Mouse (Mus musculus) liver, postnatal 0 days (tissue): ENCODE measurements around the gene Abcd4. TPM values are rescaled to one million over a fixed set of nuclear protein-coding genes. Genes with fewer than 3 reads are reported as not detected.

Source experiments
- ATAC-seq: fragments of 200-750 bp; cut with Nextera tagmentation; 2 replicates; pipeline ENCODE4 v1.8.0; 2017; ENCODE audit warnings: mild to moderate bottlenecking, moderate library complexity
- DNase-seq: peaks from one replicate; pipeline ENCODE4 v3.0.0-alpha.2; 2016
- H3K27ac ChIP-seq: fragments of 300-500 bp; sonication (generic); 2 replicates; pipeline ENCODE4 v1.5.1; 2014; ENCODE audit warnings: antibody characterized with exemption, moderate library complexity, mild to moderate bottlenecking, low read depth
- H3K27me3 ChIP-seq: fragments of 300-500 bp; sonication (generic); 2 replicates; pipeline ENCODE4 v1.6.1; 2014; ENCODE audit warnings: low read length, control low read depth, mixed read lengths; ENCODE audit not compliant: insufficient read depth
- H3K36me3 ChIP-seq: fragments of 300-500 bp; sonication (generic); replicated peaks from 2 replicates; pipeline ENCODE4 v1.6.1; 2014; ENCODE audit warnings: mild to moderate bottlenecking, control low read depth, low read length, moderate library complexity, mixed read lengths; ENCODE audit not compliant: insufficient read depth
- H3K4me1 ChIP-seq: fragments of 300-500 bp; sonication (generic); 2 replicates; pipeline ENCODE4 v1.6.1; 2014; ENCODE audit warnings: antibody characterized with exemption, mild to moderate bottlenecking, control low read depth; ENCODE audit not compliant: insufficient read depth
- H3K4me2 ChIP-seq: fragments of 300-500 bp; sonication (generic); 2 replicates; pipeline ENCODE4 v1.6.1; 2014; ENCODE audit warnings: low read depth, mild to moderate bottlenecking, low read length, moderate library complexity, mixed read lengths
- H3K4me3 ChIP-seq: fragments of 300-500 bp; sonication (generic); 2 replicates; pipeline ENCODE4 v1.5.1; 2014; ENCODE audit warnings: low read depth, low read length
- H3K9ac ChIP-seq: fragments of 300-500 bp; sonication (generic); replicated peaks from 2 replicates; pipeline ENCODE4 v1.6.1; 2014; ENCODE audit warnings: mild to moderate bottlenecking, moderate library complexity
- H3K9me3 ChIP-seq: fragments of 300-500 bp; sonication (generic); 2 replicates; pipeline ENCODE4 v1.6.1; 2016; ENCODE audit warnings: mild to moderate bottlenecking, control low read depth, low read length, mixed read lengths
- CTCF ChIP-seq: sonication (generic); IDR thresholded peaks from 2 replicates; pipeline ENCODE4 v1.5.1; 2016; ENCODE audit warnings: antibody characterized with exemption, low read depth
- EP300 ChIP-seq: IDR thresholded peaks from 2 replicates; pipeline ENCODE4 v1.6.1; 2016; ENCODE audit warnings: antibody characterized with exemption, low read depth, mild to moderate bottlenecking
- WGBS: fragments of 180-500 bp; shearing (Covaris S2); extraction: QIAGEN DNeasy Blood & Tissue Kit; methylation state at CpG from one replicate; pipeline ENCODE4 v1.1.7; 2014; ENCODE audit not compliant: insufficient replicate concordance; 5-methylcytosine and 5-hydroxymethylcytosine counted together
- polyA plus RNA-seq: library from polyadenylated mRNA; unstranded; fragments of >200 nt; fragmentation: Nextera tagmentation; extraction: Ambion mirVana; gene quantifications from 2 replicates; pipeline ENCODE4 v1.2.1, GENCODE M21; 2015

Gene Abcd4
- polyA plus RNA-seq, 1 experiment from 2014 or later: 2.7 TPM

DNA sequence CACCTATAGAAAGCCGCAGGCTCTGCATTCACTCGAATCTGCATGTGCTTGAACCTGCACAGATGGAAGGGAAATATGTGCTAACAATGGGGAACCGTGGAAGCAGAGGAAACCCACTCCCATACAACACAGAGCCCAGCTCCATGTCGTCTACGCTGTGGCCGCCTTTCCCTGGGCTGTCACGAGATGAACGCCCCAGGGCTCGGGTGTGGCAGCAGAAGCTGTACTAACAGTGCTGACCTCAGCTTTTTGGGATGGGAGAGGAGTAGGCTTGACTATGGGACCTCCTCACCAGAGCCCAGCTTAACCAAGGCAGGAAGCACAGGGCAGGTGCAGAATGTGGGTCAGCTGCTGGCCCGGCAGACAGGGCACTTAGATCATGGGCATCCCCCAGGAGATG is 5.5 kb downstream of the Abcd4 start:
- Histone ChIP-seq H3K27ac (no peak overlapping the region), H3K4me1 (peaks cover 2% of the 10 kb centered on the region; the same call in 1 of the 2 replicates)
- 80% methylated on average over 10 of the region's 10 CpGs for WGBS

DNA sequence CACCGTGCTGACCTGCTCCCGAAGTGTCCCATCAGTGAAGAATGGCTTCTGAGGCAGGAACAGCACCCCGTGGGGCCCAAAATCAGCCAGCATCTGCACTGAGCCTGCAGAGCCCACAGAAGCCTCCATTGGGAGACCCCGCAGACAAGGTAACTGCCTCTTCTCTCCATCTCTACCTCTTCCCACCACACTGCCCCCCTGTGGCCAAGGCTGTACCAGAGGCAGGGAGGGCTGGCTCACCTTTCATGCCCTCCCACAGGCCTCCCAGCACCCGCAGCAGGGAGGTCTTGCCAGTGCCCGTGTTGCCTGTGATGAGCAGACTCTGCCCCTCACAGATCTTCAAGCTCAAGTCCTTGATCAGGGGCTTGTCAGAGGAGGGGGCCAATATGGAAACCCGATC is 11.4 kb downstream of the Abcd4 start:
- TF ChIP-seq EP300 (no peak), CTCF (peak; percentile 51)
- Histone ChIP-seq H3K27ac (no peak overlapping the region), H3K4me2 (no peak overlapping the region), H3K27me3 (no peaks in the 10 kb centered on the region), H3K9me3 (no peaks in the 10 kb centered on the region), H3K9ac (no peak overlapping the region), H3K4me1 (no peaks in the 10 kb centered on the region), H3K4me3 (no peak overlapping the region), H3K36me3 (peaks cover 4% of the 10 kb centered on the region; the same call in 1 of the 2 replicates)
- DNase-seq (no peak), ATAC-seq (no peak)
- 74% methylated on average over 7 of the region's 7 CpGs for WGBS

More for the DNA sequence above, 5.5 kb downstream of the Abcd4 start:
- Histone ChIP-seq H3K9me3 (no peaks in the 10 kb centered on the region), H3K4me2 (no peak overlapping the region), H3K36me3 (0 out of 2 replicates have a peak, but pooled peaks cover 4% of the 10 kb centered on the region), H3K9ac (no peak overlapping the region), H3K27me3 (no peaks in the 10 kb centered on the region), H3K4me3 (no peak overlapping the region)
- no peak for ATAC-seq
- no peak for DNase-seq
- TF ChIP-seq EP300 (no peak), CTCF (no peak)

DNA sequence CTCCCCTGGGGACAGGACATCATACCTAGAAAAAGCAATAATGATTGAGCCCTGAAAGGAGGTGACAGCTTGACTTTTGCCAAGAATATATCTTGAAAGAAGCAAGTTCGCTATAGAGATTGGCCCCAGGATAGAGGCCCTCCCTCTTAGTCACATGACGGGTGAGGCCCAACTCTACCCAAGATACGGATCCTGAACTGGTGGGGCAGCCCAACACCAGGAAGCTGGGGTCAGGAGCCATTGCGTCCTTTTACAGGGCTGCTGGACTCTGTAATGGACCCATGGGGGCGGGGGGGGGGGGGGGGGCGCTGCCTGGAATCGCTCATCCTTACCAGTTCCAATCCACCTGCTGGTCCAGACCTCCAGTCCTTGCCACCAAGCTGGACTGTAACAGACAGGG is 13.2 kb downstream of the Abcd4 start:
- no peak for ATAC-seq
- TF ChIP-seq EP300 (no peak), CTCF (no peak)

DNA sequence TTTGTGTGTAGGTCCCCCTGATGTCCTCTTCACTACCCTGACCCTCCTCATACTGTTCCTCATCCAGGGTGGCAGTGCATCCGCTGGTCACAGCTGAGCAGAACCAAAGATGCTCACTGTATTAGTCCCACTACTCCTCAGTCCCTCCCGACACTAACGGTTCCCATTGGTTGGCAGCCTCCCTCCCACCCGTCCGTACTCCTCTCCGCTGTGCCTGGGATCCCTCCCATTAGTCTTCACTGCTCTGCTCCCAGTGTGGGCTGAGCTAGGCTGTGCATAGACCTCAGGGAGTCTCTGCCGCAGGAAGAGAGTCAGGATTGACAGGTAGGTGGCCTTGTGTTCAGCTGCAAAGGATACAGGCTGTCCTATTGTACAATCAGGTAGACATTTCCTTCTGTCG is 18.9 kb downstream of the Abcd4 start:
- WGBS: 26% methylated on average over 8 of the region's 8 CpGs

More for the DNA sequence above, 13.2 kb downstream of the Abcd4 start:
- no peak for DNase-seq
- Histone ChIP-seq H3K4me1 (no peaks in the 10 kb centered on the region), H3K4me3 (no peak overlapping the region), H3K36me3 (peaks cover 4% of the 10 kb centered on the region; the same call in 1 of the 2 replicates), H3K9me3 (no peaks in the 10 kb centered on the region), H3K27ac (no peak overlapping the region), H3K9ac (no peak overlapping the region), H3K4me2 (no peak overlapping the region), H3K27me3 (no peaks in the 10 kb centered on the region)
- WGBS: 88% methylated on average over 5 of the region's 7 CpGs

DNA sequence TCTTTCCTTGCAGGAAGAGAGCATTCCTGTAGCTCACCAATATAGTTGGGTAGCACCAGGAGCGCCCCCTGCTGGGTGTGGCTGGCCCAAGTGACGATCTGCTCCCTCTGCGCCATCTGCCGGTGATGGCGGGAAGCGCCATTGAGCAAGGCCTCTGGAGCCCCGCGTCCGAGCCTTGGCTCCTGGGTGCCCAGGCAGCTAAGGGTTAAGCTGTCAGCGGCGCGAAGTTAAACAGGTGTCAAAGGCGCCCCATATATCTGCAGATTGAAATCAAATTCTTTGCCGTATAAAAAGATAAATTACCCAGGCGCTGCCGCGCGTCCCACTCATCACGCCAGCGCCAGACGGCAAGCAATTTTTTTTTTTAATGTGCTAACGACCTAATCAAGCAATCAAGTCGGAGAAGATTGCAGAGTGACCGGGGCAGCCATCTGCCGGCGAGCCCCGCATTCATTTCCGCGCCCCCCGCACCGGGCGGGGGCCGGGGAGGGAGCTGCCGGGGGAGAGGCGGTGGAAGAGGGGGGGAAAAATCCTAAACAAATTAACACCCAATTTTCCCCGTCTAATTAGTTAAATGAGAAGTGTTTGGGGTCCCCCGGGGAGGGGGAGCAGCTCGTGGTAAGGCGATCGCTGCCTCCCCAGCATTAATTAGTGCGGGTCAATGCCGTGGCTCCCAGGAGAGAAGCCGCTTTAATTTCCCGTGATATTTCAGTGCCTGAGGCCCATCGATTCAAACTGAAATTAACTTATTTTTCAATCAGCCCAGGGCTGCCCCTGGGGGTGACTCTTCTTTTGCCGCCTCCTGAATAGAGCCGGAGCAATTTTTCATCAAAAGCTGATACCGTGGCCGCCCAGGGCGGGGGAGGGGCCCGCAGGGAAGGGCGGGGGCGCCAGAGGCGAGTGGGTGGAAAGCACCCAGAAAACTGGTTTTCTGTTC is 27.1 kb downstream of the Abcd4 start:
- peak; percentile 53; the same call in 1 of the 2 replicates for ATAC-seq
- peak overlapping the region; percentile 92 for H3K4me2 ChIP-seq
- peak overlapping the region; percentile 46 for H3K4me3 ChIP-seq
- H3K9me3 ChIP-seq: no peaks in the 10 kb centered on the region
- TF ChIP-seq CTCF (peak; percentile 100), EP300 (no peak)
- H3K36me3 ChIP-seq: no peaks in the 10 kb centered on the region
- peak overlapping the region; percentile 0; the same call in 1 of the 2 replicates for H3K9ac ChIP-seq
- peak; percentile 94 for DNase-seq
- 3% methylated on average over 53 of the region's 54 CpGs for WGBS
- 0 out of 2 replicates have a peak, but pooled peaks cover 6% of the 10 kb centered on the region for H3K4me1 ChIP-seq
- H3K27me3 ChIP-seq: 0 out of 2 replicates have a peak, but pooled peaks cover 3% of the 10 kb centered on the region
- H3K27ac ChIP-seq: no peak overlapping the region

More for the DNA sequence above, 18.9 kb downstream of the Abcd4 start:
- no peak overlapping the region for H3K9ac ChIP-seq
- TF ChIP-seq CTCF: no peak
- no peak for TF ChIP-seq EP300
- no peaks in the 10 kb centered on the region for H3K9me3 ChIP-seq
- no peak overlapping the region for H3K4me2 ChIP-seq
- no peaks in the 10 kb centered on the region for H3K4me1 ChIP-seq
- DNase-seq: no peak
- no peaks in the 10 kb centered on the region; the same call in 1 of the 2 replicates for H3K27me3 ChIP-seq
- H3K27ac ChIP-seq: no peak overlapping the region
- no peak for ATAC-seq
- H3K4me3 ChIP-seq: no peak overlapping the region
- no peaks in the 10 kb centered on the region; the same call in 1 of the 2 replicates for H3K36me3 ChIP-seq

DNA sequence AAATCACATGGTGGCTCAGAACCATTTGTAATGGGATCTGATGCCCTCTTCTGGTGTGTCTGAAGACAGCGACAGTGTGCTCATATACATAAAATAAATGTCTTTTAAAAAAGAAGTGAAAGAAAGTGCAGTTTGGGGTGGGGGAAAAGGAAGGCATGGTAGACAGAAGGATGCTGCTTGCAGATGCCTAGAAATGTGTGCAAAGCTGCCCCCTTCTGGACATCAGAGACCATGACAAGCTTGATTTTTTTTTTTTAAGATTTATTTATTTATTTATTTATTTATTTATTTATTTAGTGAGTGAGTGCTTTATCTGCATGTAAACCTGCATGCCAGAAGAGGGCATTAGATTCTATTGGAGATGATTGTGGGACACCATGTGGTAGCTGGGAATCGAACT is 35.9 kb downstream of the Abcd4 start:
- Histone ChIP-seq H3K4me3 (no peak overlapping the region), H3K27ac (no peak overlapping the region), H3K4me2 (no peak overlapping the region), H3K9ac (no peak overlapping the region), H3K4me1 (no peaks in the 10 kb centered on the region), H3K9me3 (no peaks in the 10 kb centered on the region), H3K36me3 (no peaks in the 10 kb centered on the region), H3K27me3 (no peaks in the 10 kb centered on the region)
- TF ChIP-seq EP300: no peak
- peak; percentile 14; the same call in 1 of the 2 replicates for TF ChIP-seq CTCF
- no peak for DNase-seq
- WGBS: 91% methylated on average over 2 of the region's 2 CpGs
- no peak for ATAC-seq
